Mouse (Mus musculus) forebrain, embryonic 14.5 days (tissue): ENCODE measurements at regions not wholly inside any gene's neighbourhood (a gene's known extent, or its start where the extent isn't known, plus 50 kb on each side); places are given as distances from the start of the nearest gene placed in this dataset.

Experiments
- ATAC-seq: fragments of 200-750 bp; cut with Nextera tagmentation; 2 replicates; pipeline ENCODE4 v1.8.0; 2017; ENCODE audit warnings: mild to moderate bottlenecking, moderate library complexity
- DNase-seq: peaks from one replicate; pipeline ENCODE4 v3.0.0-alpha.2; 2015; ENCODE audit warnings: low spot score
- H3K27ac ChIP-seq: fragments of 300-500 bp; sonication (generic); 2 replicates; pipeline ENCODE4 v1.5.1; 2014; ENCODE audit warnings: low read depth, mild to moderate bottlenecking, control low read depth, low read length, moderate library complexity
- H3K27me3 ChIP-seq: fragments of 300-500 bp; sonication (generic); replicated peaks from 2 replicates; pipeline ENCODE4 v1.6.1; 2014; ENCODE audit warnings: low read length, control low read depth, mixed read lengths; ENCODE audit not compliant: control insufficient read depth, insufficient read depth
- H3K36me3 ChIP-seq: fragments of 300-500 bp; sonication (generic); 2 replicates; pipeline ENCODE4 v1.6.1; 2014; ENCODE audit warnings: low read length, control low read depth; ENCODE audit not compliant: control insufficient read depth, insufficient read depth
- H3K4me1 ChIP-seq: fragments of 300-500 bp; sonication (generic); 2 replicates; pipeline ENCODE4 v1.6.1; 2014; ENCODE audit warnings: antibody characterized with exemption, low read length, control low read depth; ENCODE audit not compliant: control insufficient read depth, insufficient read depth
- H3K4me2 ChIP-seq: fragments of 300-500 bp; sonication (generic); 2 replicates; pipeline ENCODE4 v1.6.1; 2014; ENCODE audit warnings: mild to moderate bottlenecking, control low read depth, low read length
- H3K4me3 ChIP-seq: fragments of 300-500 bp; sonication (generic); 2 replicates; pipeline ENCODE4 v1.5.1; 2014; ENCODE audit warnings: low read depth, low read length, control low read depth
- H3K9ac ChIP-seq: fragments of 300-500 bp; sonication (generic); 2 replicates; pipeline ENCODE4 v1.6.1; 2014; ENCODE audit warnings: mild to moderate bottlenecking, low read length, control low read depth, moderate library complexity
- H3K9me3 ChIP-seq: fragments of 300-500 bp; sonication (generic); replicated peaks from 2 replicates; pipeline ENCODE4 v1.6.1; 2016; ENCODE audit warnings: low read length, control low read depth, mixed read lengths; ENCODE audit not compliant: control insufficient read depth
- WGBS: fragments of 180-500 bp; shearing (Covaris S2); extraction: QIAGEN DNeasy Blood & Tissue Kit; methylation state at CpG from one replicate; pipeline ENCODE4 v1.1.7; 2014; 5-methylcytosine and 5-hydroxymethylcytosine counted together

DNA sequence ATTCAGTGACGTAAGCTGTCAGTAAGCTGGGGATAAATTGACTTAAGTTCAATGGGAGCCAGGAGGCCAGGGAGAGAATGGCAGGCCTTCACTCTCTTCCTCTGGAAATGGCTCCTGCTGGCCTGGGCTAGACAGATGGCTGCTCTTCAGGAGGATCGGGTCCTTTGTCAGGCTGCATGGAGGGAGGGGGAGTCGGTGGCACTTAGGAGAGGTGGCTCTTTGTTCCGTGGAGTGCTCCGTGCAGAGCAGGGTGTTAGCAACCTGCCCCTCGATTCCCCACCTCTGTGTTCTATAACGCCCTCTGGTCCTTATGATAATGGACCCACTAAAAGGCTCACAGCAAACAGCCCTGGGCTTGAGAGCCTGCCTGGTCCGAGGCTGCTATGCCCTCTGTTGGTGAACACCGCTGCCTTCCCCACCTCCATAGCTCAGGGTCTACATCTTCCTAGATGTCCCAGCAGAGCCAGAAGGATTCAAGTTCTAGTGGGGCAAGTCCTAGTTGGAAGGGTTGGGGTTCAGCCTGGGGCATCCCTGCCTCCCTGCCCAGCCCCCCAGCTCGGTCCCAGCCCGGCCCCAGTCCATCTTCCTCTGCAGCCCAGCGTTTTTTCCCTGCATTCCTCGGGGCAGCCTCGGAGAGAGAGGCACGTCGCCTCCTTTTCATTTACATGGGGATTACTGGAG, 232.1 kb upstream of the 4930535I16Rik start:
- 4% methylated on average over 16 of the region's 16 CpGs for WGBS
- peak overlapping the region; percentile 41; the same call in 1 of the 2 replicates for H3K9ac ChIP-seq
- H3K36me3 ChIP-seq: no peaks in the 10 kb centered on the region
- H3K27ac ChIP-seq: peak overlapping the region; percentile 55; the same call in 1 of the 2 replicates
- no peak overlapping the region for H3K4me3 ChIP-seq
- no peaks in the 10 kb centered on the region for H3K27me3 ChIP-seq
- DNase-seq: peak; percentile 58
- peak overlapping the region; percentile 41 for H3K4me2 ChIP-seq
- no peaks in the 10 kb centered on the region for H3K9me3 ChIP-seq
- peaks cover 13% of the 10 kb centered on the region for H3K4me1 ChIP-seq
- peak; percentile 80 for ATAC-seq

DNA sequence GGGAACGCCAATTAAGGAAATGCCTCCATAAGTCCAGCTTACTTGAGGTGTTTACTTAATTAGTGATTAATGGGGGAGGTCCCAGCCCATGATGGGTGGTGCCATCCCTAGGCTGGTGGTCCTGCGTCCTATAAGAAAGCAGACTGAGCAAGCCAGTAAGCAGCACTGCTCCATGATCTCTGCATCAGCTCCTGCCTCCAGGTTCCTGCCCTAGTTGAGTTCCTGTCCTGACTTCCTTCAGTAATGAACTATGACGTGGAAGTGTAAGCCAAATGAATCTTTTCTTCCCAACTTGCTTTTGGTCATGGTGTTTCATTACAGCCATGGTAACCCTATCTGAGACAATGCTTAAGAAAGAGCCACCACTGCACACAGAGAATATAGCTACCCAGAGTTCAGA, 231.2 kb upstream of the 4930535I16Rik start:
- Histone ChIP-seq H3K27me3 (no peaks in the 10 kb centered on the region), H3K4me1 (peaks cover 13% of the 10 kb centered on the region), H3K27ac (no peak overlapping the region), H3K36me3 (no peaks in the 10 kb centered on the region), H3K4me3 (no peak overlapping the region), H3K9ac (no peak overlapping the region), H3K9me3 (no peaks in the 10 kb centered on the region), H3K4me2 (no peak overlapping the region)
- WGBS: 80% methylated on average over 3 of the region's 3 CpGs
- DNase-seq (no peak), ATAC-seq (no peak)

GRCm38 (mm10) chr4:124147276-124147675, 229.5 kb upstream of the 4930535I16Rik start:
- H3K36me3 ChIP-seq: no peaks in the 10 kb centered on the region
- no peak for ATAC-seq
- H3K4me3 ChIP-seq: no peak overlapping the region
- no peak overlapping the region for H3K27ac ChIP-seq
- no peak for DNase-seq
- WGBS: 81% methylated on average over 4 of the region's 4 CpGs
- H3K27me3 ChIP-seq: 0 out of 2 replicates have a peak, but pooled peaks cover 3% of the 10 kb centered on the region
- no peak overlapping the region for H3K4me2 ChIP-seq
- no peak overlapping the region for H3K9ac ChIP-seq
- no peaks in the 10 kb centered on the region for H3K9me3 ChIP-seq
- peaks cover 19% of the 10 kb centered on the region for H3K4me1 ChIP-seq

- WGBS: 32% methylated on average over 8 of the region's 8 CpGs
- Histone ChIP-seq H3K27ac (no peak overlapping the region), H3K36me3 (no peaks in the 10 kb centered on the region), H3K9ac (no peak overlapping the region), H3K4me2 (no peak overlapping the region), H3K4me3 (no peak overlapping the region), H3K9me3 (no peaks in the 10 kb centered on the region), H3K4me1 (peaks cover 19% of the 10 kb centered on the region), H3K27me3 (0 out of 2 replicates have a peak, but pooled peaks cover 3% of the 10 kb centered on the region)
- DNase-seq (peak; percentile 58), ATAC-seq (no peak)
These were observed 228.3 kb upstream of the 4930535I16Rik start for GRCm38 (mm10) chr4:124146135-124146534.

- Histone ChIP-seq H3K4me3 (no peak overlapping the region), H3K4me1 (peaks cover 10% of the 10 kb centered on the region; the same call in 1 of the 2 replicates), H3K27me3 (0 out of 2 replicates have a peak, but pooled peaks cover 3% of the 10 kb centered on the region), H3K4me2 (no peak overlapping the region), H3K9ac (no peak overlapping the region), H3K27ac (no peak overlapping the region), H3K36me3 (no peaks in the 10 kb centered on the region), H3K9me3 (no peaks in the 10 kb centered on the region)
- 33% methylated on average over 5 of the region's 5 CpGs for WGBS
- no peak for DNase-seq
- no peak for ATAC-seq
These were observed 225.8 kb upstream of the 4930535I16Rik start for GRCm38 (mm10) chr4:124143630-124144029.

DNA sequence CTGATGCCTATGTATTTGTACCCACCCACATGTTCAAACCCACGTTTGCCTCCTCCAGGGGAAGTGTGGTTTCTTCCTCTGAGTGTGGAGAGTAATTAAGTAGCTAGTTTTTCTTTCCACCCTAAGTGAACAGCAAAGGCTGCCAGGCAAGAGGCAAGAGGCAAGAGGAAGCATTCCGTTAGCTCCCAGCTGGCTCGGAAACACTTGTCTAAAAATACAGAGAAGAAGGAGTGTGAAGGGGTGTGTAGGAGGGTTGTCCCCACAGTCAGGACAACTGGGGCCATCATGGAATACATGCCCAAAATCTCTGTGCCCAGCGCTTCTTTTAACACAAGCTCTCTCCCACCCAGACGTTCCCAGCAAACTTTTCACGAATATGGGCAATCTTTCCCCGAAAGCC, 225.4 kb upstream of the 4930535I16Rik start:
- Histone ChIP-seq H3K9me3 (no peaks in the 10 kb centered on the region), H3K9ac (no peak overlapping the region), H3K4me3 (no peak overlapping the region), H3K27me3 (0 out of 2 replicates have a peak, but pooled peaks cover 3% of the 10 kb centered on the region), H3K27ac (no peak overlapping the region), H3K4me2 (no peak overlapping the region), H3K4me1 (peaks cover 10% of the 10 kb centered on the region; the same call in 1 of the 2 replicates), H3K36me3 (no peaks in the 10 kb centered on the region)
- peak; percentile 25 for DNase-seq
- whole genome bisulfite sequencing: 46% methylated on average over 7 of the region's 7 CpGs
- no peak for ATAC-seq

GRCm38 (mm10) chr4:124142083-124142482, 224.3 kb upstream of the 4930535I16Rik start:
- under 1% methylated on average over 5 of the region's 5 CpGs for WGBS
- H3K4me1 ChIP-seq: peaks cover 10% of the 10 kb centered on the region; the same call in 1 of the 2 replicates
- no peaks in the 10 kb centered on the region for H3K9me3 ChIP-seq
- no peak overlapping the region for H3K27ac ChIP-seq
- no peaks in the 10 kb centered on the region for H3K36me3 ChIP-seq
- H3K4me2 ChIP-seq: no peak overlapping the region
- H3K4me3 ChIP-seq: no peak overlapping the region
- H3K27me3 ChIP-seq: 0 out of 2 replicates have a peak, but pooled peaks cover 3% of the 10 kb centered on the region
- no peak overlapping the region for H3K9ac ChIP-seq
- DNase-seq: peak; percentile 97
- peak; percentile 57 for ATAC-seq

DNA sequence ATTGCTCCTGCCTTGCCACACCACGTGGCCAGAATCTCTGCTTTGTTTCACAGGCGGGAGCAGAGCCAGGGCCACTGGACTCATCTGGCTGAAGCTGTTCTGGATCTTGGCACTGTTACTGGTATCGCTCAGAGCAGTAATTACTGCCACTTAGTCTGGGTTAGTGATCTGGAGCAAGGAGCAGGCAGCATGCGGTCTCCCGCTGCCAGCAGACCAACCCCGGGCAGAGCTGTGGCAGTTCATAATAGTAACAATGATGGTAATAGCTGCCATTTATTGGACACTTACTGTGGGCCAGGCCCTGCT, 217.3 kb upstream of the 4930535I16Rik start:
- ATAC-seq (peak; percentile 65), DNase-seq (peak; percentile 70)
- Histone ChIP-seq H3K4me1 (no peaks in the 10 kb centered on the region), H3K9me3 (no peaks in the 10 kb centered on the region), H3K36me3 (no peaks in the 10 kb centered on the region), H3K27ac (no peak overlapping the region), H3K27me3 (0 out of 2 replicates have a peak, but pooled peaks cover 3% of the 10 kb centered on the region), H3K4me3 (no peak overlapping the region), H3K4me2 (no peak overlapping the region), H3K9ac (no peak overlapping the region)
- 31% methylated on average over 6 of the region's 6 CpGs for WGBS
